Mouse (Mus musculus): ENCODE measurements at regions not wholly inside any gene's neighbourhood (a gene's known extent, or its start where the extent isn't known, plus 50 kb on each side); places are given as distances from the start of the nearest gene placed in this dataset.

DNA sequence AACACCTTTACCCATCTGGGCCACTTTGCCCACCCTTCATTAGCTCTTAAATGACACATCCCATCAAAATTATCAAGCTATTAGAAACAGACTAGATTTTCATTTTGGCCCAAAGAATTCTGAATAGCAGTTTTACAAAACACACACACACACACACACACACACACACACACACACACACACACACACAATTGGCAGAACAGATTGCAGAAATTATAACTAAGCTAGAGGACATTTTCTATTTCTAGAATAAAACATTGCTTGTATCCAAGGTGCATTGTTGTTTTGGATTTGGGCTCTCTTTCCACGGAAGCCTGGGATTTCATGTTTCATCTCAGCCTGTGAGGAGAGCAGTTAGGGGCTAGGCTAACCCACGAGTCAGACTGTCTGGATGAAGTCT is 455.1 kb downstream of the Etnk1 start:
- no peak overlapping the region for H3K4me2 ChIP-seq (ENCODE audit: low read depth, low read length)
- WGBS = 89% methylated on average over 2 of the region's 2 CpGs
- no peaks in the 10 kb centered on the region for H3K36me3 ChIP-seq (ENCODE audit: control insufficient read depth, insufficient read depth, low read length)
- ATAC-seq (ENCODE audit: low read depth) = no peak
- H3K9ac ChIP-seq (replicated peaks; ENCODE audit: low read depth, low read length) = no peak overlapping the region
- no peaks in the 10 kb centered on the region for H3K4me1 ChIP-seq (ENCODE audit: control insufficient read depth, insufficient read depth, low read length)
- H3K27me3 ChIP-seq (ENCODE audit: control insufficient read depth, insufficient read depth, low read length) = no peaks in the 10 kb centered on the region
- no peaks in the 10 kb centered on the region for H3K9me3 ChIP-seq (ENCODE audit: control insufficient read depth, low read length)
- H3K4me3 ChIP-seq (ENCODE audit: low read depth, low read length) = no peak overlapping the region
- no peak overlapping the region for H3K27ac ChIP-seq (ENCODE audit: low read depth, low read length)

- no peak overlapping the region for H3K9ac ChIP-seq (replicated peaks; ENCODE audit: low read depth, low read length)
- H3K4me2 ChIP-seq (ENCODE audit: low read depth, low read length) = no peak overlapping the region
- no peak overlapping the region for H3K4me3 ChIP-seq (ENCODE audit: low read depth, low read length)
- H3K27ac ChIP-seq (ENCODE audit: low read depth, low read length) = no peak overlapping the region
- no peaks in the 10 kb centered on the region for H3K4me1 ChIP-seq (ENCODE audit: control insufficient read depth, insufficient read depth, low read length)
- no peaks in the 10 kb centered on the region for H3K27me3 ChIP-seq (ENCODE audit: control insufficient read depth, insufficient read depth, low read length)
- WGBS = 91% methylated on average over 3 of the region's 3 CpGs
- H3K9me3 ChIP-seq (ENCODE audit: control insufficient read depth, low read length) = no peaks in the 10 kb centered on the region
- H3K36me3 ChIP-seq (ENCODE audit: control insufficient read depth, insufficient read depth, low read length) = no peaks in the 10 kb centered on the region
- no peak for ATAC-seq (ENCODE audit: low read depth)
Observed at GRCm38 (mm10) chr6:143624901-143625300, 457.9 kb downstream of the Etnk1 start.

- 66% methylated on average over 7 of the region's 7 CpGs for whole genome bisulfite sequencing
- no peak overlapping the region for H3K9ac ChIP-seq (replicated peaks; ENCODE audit: low read depth, low read length)
- no peak overlapping the region for H3K4me2 ChIP-seq (ENCODE audit: low read depth, low read length)
- ATAC-seq (ENCODE audit: low read depth) = no peak
- no peak overlapping the region for H3K4me3 ChIP-seq (ENCODE audit: low read depth, low read length)
- no peaks in the 10 kb centered on the region for H3K36me3 ChIP-seq (ENCODE audit: control insufficient read depth, insufficient read depth, low read length)
- no peaks in the 10 kb centered on the region for H3K9me3 ChIP-seq (ENCODE audit: control insufficient read depth, low read length)
- H3K4me1 ChIP-seq (ENCODE audit: control insufficient read depth, insufficient read depth, low read length) = no peaks in the 10 kb centered on the region
- no peaks in the 10 kb centered on the region for H3K27me3 ChIP-seq (ENCODE audit: control insufficient read depth, insufficient read depth, low read length)
- no peak overlapping the region for H3K27ac ChIP-seq (ENCODE audit: low read depth, low read length)
Observed at GRCm38 (mm10) chr6:143631581-143631980, 464.6 kb downstream of the Etnk1 start.

DNA sequence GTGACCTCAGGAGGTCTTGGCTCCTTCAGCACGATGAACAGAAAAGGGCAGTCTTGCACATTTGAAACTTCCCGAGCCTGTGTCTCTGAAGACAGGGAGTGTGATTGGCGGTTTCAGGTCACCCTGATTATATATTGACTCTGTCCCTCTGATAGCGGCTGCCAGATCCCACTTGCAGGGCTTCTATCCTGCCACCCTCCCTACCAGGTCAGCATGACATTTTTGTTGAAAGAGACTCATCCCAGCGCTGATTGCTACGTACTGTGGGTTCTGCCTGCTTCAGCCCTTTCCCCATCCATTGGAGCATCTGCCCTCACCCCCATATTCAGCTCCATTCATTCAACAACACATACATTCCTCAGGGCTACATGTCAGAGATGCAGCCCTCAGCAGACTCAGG is 466.7 kb downstream of the Etnk1 start:
- 84% methylated on average over 6 of the region's 6 CpGs for WGBS

GRCm38 (mm10) chr6:143634334-143634733 is 467.3 kb downstream of the Etnk1 start:
- H3K4me2 ChIP-seq (ENCODE audit: low read depth, low read length) = no peak overlapping the region
- H3K36me3 ChIP-seq (ENCODE audit: control insufficient read depth, insufficient read depth, low read length) = no peaks in the 10 kb centered on the region
- H3K9me3 ChIP-seq (ENCODE audit: control insufficient read depth, low read length) = no peaks in the 10 kb centered on the region
- H3K4me1 ChIP-seq (ENCODE audit: control insufficient read depth, insufficient read depth, low read length) = no peaks in the 10 kb centered on the region
- 73% methylated on average over 10 of the region's 10 CpGs for WGBS
- no peak overlapping the region for H3K4me3 ChIP-seq (ENCODE audit: low read depth, low read length)
- H3K27ac ChIP-seq (ENCODE audit: low read depth, low read length) = no peak overlapping the region
- no peak overlapping the region for H3K9ac ChIP-seq (replicated peaks; ENCODE audit: low read depth, low read length)
- no peak for ATAC-seq (ENCODE audit: low read depth)
- no peaks in the 10 kb centered on the region for H3K27me3 ChIP-seq (ENCODE audit: control insufficient read depth, insufficient read depth, low read length)

More for the DNA sequence above, 466.7 kb downstream of the Etnk1 start:
- H3K4me2 ChIP-seq (ENCODE audit: low read depth, low read length) = no peak overlapping the region
- no peak overlapping the region for H3K4me3 ChIP-seq (ENCODE audit: low read depth, low read length)
- H3K4me1 ChIP-seq (ENCODE audit: control insufficient read depth, insufficient read depth, low read length) = no peaks in the 10 kb centered on the region
- no peak overlapping the region for H3K27ac ChIP-seq (ENCODE audit: low read depth, low read length)
- H3K36me3 ChIP-seq (ENCODE audit: control insufficient read depth, insufficient read depth, low read length) = no peaks in the 10 kb centered on the region
- H3K27me3 ChIP-seq (ENCODE audit: control insufficient read depth, insufficient read depth, low read length) = no peaks in the 10 kb centered on the region
- no peak overlapping the region for H3K9ac ChIP-seq (replicated peaks; ENCODE audit: low read depth, low read length)
- ATAC-seq (ENCODE audit: low read depth) = no peak
- no peaks in the 10 kb centered on the region for H3K9me3 ChIP-seq (ENCODE audit: control insufficient read depth, low read length)

GRCm38 (mm10) chr6:143635043-143635442 is 468.0 kb downstream of the Etnk1 start:
- no peak overlapping the region for H3K27ac ChIP-seq (ENCODE audit: low read depth, low read length)
- no peak overlapping the region for H3K9ac ChIP-seq (replicated peaks; ENCODE audit: low read depth, low read length)
- WGBS = 81% methylated on average over 2 of the region's 2 CpGs
- no peak overlapping the region for H3K4me3 ChIP-seq (ENCODE audit: low read depth, low read length)
- ATAC-seq (ENCODE audit: low read depth) = no peak
- H3K9me3 ChIP-seq (ENCODE audit: control insufficient read depth, low read length) = no peaks in the 10 kb centered on the region
- H3K4me2 ChIP-seq (ENCODE audit: low read depth, low read length) = no peak overlapping the region
- no peaks in the 10 kb centered on the region for H3K27me3 ChIP-seq (ENCODE audit: control insufficient read depth, insufficient read depth, low read length)
- no peaks in the 10 kb centered on the region for H3K4me1 ChIP-seq (ENCODE audit: control insufficient read depth, insufficient read depth, low read length)
- H3K36me3 ChIP-seq (ENCODE audit: control insufficient read depth, insufficient read depth, low read length) = no peaks in the 10 kb centered on the region

GRCm38 (mm10) chr6:143640652-143641051 is 473.6 kb downstream of the Etnk1 start:
- Histone ChIP-seq H3K9me3 (ENCODE audit: control insufficient read depth, low read length) (no peaks in the 10 kb centered on the region), H3K4me3 (ENCODE audit: low read depth, low read length) (no peak overlapping the region), H3K27ac (ENCODE audit: low read depth, low read length) (no peak overlapping the region), H3K4me1 (ENCODE audit: control insufficient read depth, insufficient read depth, low read length) (no peaks in the 10 kb centered on the region), H3K4me2 (ENCODE audit: low read depth, low read length) (no peak overlapping the region), H3K9ac (replicated peaks; ENCODE audit: low read depth, low read length) (no peak overlapping the region), H3K27me3 (ENCODE audit: control insufficient read depth, insufficient read depth, low read length) (no peaks in the 10 kb centered on the region), H3K36me3 (ENCODE audit: control insufficient read depth, insufficient read depth, low read length) (no peaks in the 10 kb centered on the region)
- ATAC-seq (ENCODE audit: low read depth) = no peak
- WGBS = 74% methylated on average over 5 of the region's 5 CpGs

GRCm38 (mm10) chr6:143642052-143642451 is 475.0 kb downstream of the Etnk1 start:
- no peak for ATAC-seq (ENCODE audit: low read depth)
- Histone ChIP-seq H3K9ac (replicated peaks; ENCODE audit: low read depth, low read length) (no peak overlapping the region), H3K27ac (ENCODE audit: low read depth, low read length) (no peak overlapping the region), H3K9me3 (ENCODE audit: control insufficient read depth, low read length) (no peaks in the 10 kb centered on the region), H3K27me3 (ENCODE audit: control insufficient read depth, insufficient read depth, low read length) (no peaks in the 10 kb centered on the region), H3K36me3 (ENCODE audit: control insufficient read depth, insufficient read depth, low read length) (no peaks in the 10 kb centered on the region), H3K4me3 (ENCODE audit: low read depth, low read length) (no peak overlapping the region), H3K4me1 (ENCODE audit: control insufficient read depth, insufficient read depth, low read length) (no peaks in the 10 kb centered on the region), H3K4me2 (ENCODE audit: low read depth, low read length) (no peak overlapping the region)
- 87% methylated on average over 3 of the region's 3 CpGs for WGBS

GRCm38 (mm10) chr6:143645989-143646388 is 479.0 kb downstream of the Etnk1 start:
- Histone ChIP-seq H3K27me3 (ENCODE audit: control insufficient read depth, insufficient read depth, low read length) (no peaks in the 10 kb centered on the region), H3K9ac (replicated peaks; ENCODE audit: low read depth, low read length) (no peak overlapping the region), H3K4me1 (ENCODE audit: control insufficient read depth, insufficient read depth, low read length) (no peaks in the 10 kb centered on the region), H3K4me2 (ENCODE audit: low read depth, low read length) (no peak overlapping the region), H3K4me3 (ENCODE audit: low read depth, low read length) (no peak overlapping the region), H3K36me3 (ENCODE audit: control insufficient read depth, insufficient read depth, low read length) (no peaks in the 10 kb centered on the region), H3K9me3 (ENCODE audit: control insufficient read depth, low read length) (no peaks in the 10 kb centered on the region), H3K27ac (ENCODE audit: low read depth, low read length) (no peak overlapping the region)
- ATAC-seq (ENCODE audit: low read depth) = no peak
- 79% methylated on average over 4 of the region's 4 CpGs for WGBS

GRCm38 (mm10) chr6:143648501-143648900 is 481.5 kb downstream of the Etnk1 start:
- Histone ChIP-seq H3K4me2 (ENCODE audit: low read depth, low read length) (no peak overlapping the region), H3K36me3 (ENCODE audit: control insufficient read depth, insufficient read depth, low read length) (no peaks in the 10 kb centered on the region), H3K4me1 (ENCODE audit: control insufficient read depth, insufficient read depth, low read length) (no peaks in the 10 kb centered on the region), H3K9ac (replicated peaks; ENCODE audit: low read depth, low read length) (no peak overlapping the region), H3K4me3 (ENCODE audit: low read depth, low read length) (no peak overlapping the region), H3K9me3 (ENCODE audit: control insufficient read depth, low read length) (no peaks in the 10 kb centered on the region; the same call in 1 of the 2 replicates), H3K27ac (ENCODE audit: low read depth, low read length) (no peak overlapping the region), H3K27me3 (ENCODE audit: control insufficient read depth, insufficient read depth, low read length) (no peaks in the 10 kb centered on the region)
- WGBS = 82% methylated on average over 3 of the region's 3 CpGs
- ATAC-seq (ENCODE audit: low read depth) = no peak
